Mouse (Mus musculus): Measurements from ENCODE around the gene Fanci. TPM values are rescaled to one million over a fixed set of nuclear protein-coding genes. Genes with fewer than 3 reads are reported as not detected.

Fanci gene
- total RNA-seq, 2 experiments from 2014 or later, result 0.38 to 0.70 TPM

Other genes starting within 250 kb of the Fanci start
- gene Mfge8, start 242.9 kb upstream of the Fanci start, total RNA-seq (2021), result 100 to 1,000 TPM; 154 to 157 TPM
- 10 to 100 TPM; 67.6 to 67.7 TPM for gene Abhd2, start 118.7 kb upstream of the Fanci start, total RNA-seq (2021)
- gene Rlbp1, start 4.9 kb upstream of the Fanci start, total RNA-seq (2021), result 10 to 100 TPM; 23.1 to 23.5 TPM
- gene Polg, start 74.4 kb downstream of the Fanci start, total RNA-seq (2021), result 10 to 100 TPM; 87.0 to 90.7 TPM
- 1 to 10 TPM; 1.1 to 1.2 TPM for gene Rhcg, start 225.7 kb downstream of the Fanci start, total RNA-seq (2021)

All from layer of hippocampus, postnatal 36 days (tissue).